Mouse (Mus musculus) embryonic facial prominence, embryonic 13.5 days (tissue): ENCODE data around the gene Chst5. TPM values are rescaled to one million over a fixed set of nuclear protein-coding genes. Genes with fewer than 3 reads are reported as not detected.
A peak's percentile ranks its signal among the peaks of the same experiment; 100 is the strongest.

ENCODE experiments used
- ATAC-seq: fragments of 200-750 bp; cut with Nextera tagmentation; 2 replicates; pipeline ENCODE4 v1.8.0; 2017; ENCODE audit warnings: low read depth; ENCODE audit not compliant: insufficient number of reproducible peaks, insufficient read depth, low FRiP score, low TSS enrichment
- H3K27ac ChIP-seq: fragments of 300-500 bp; sonication (generic); 2 replicates; pipeline ENCODE4 v1.5.1; 2015; ENCODE audit warnings: moderate library complexity, mild to moderate bottlenecking, inconsistent platforms
- H3K27me3 ChIP-seq: fragments of 300-500 bp; sonication (generic); 2 replicates; pipeline ENCODE4 v1.6.1; 2015; ENCODE audit warnings: mild to moderate bottlenecking, inconsistent platforms
- H3K36me3 ChIP-seq: fragments of 300-500 bp; sonication (generic); 2 replicates; pipeline ENCODE4 v1.6.1; 2015; ENCODE audit warnings: mild to moderate bottlenecking, inconsistent platforms
- H3K4me1 ChIP-seq: fragments of 300-500 bp; sonication (generic); 2 replicates; pipeline ENCODE4 v1.6.1; 2015; ENCODE audit warnings: inconsistent platforms
- H3K4me2 ChIP-seq: fragments of 300-500 bp; sonication (generic); 2 replicates; pipeline ENCODE4 v1.6.1; 2015; ENCODE audit warnings: moderate library complexity, mild to moderate bottlenecking, inconsistent platforms
- H3K4me3 ChIP-seq: fragments of 300-500 bp; sonication (generic); 2 replicates; pipeline ENCODE4 v1.5.1; 2015; ENCODE audit warnings: mild to moderate bottlenecking, inconsistent platforms
- H3K9ac ChIP-seq: fragments of 300-500 bp; sonication (generic); 2 replicates; pipeline ENCODE4 v1.6.1; 2015; ENCODE audit warnings: mild to moderate bottlenecking, inconsistent platforms
- H3K9me3 ChIP-seq: fragments of 300-500 bp; sonication (generic); 2 replicates; pipeline ENCODE4 v1.6.1; 2016; ENCODE audit warnings: inconsistent platforms
- WGBS: fragments of 180-500 bp; shearing (Covaris S2); methylation state at CpG from one replicate; pipeline ENCODE4 v1.1.7; 2015; ENCODE audit warnings: mixed read lengths; 5-methylcytosine and 5-hydroxymethylcytosine counted together
- polyA plus RNA-seq: library from polyadenylated mRNA; unstranded; fragments of >200 nt; fragmentation: Nextera tagmentation; extraction: Ambion mirVana; gene quantifications from 2 replicates; pipeline ENCODE4 v1.2.1, GENCODE M21; 2015

Gene Chst5
- polyA plus RNA-seq, 1 experiment from 2014 or later = 3.4 TPM

DNA sequence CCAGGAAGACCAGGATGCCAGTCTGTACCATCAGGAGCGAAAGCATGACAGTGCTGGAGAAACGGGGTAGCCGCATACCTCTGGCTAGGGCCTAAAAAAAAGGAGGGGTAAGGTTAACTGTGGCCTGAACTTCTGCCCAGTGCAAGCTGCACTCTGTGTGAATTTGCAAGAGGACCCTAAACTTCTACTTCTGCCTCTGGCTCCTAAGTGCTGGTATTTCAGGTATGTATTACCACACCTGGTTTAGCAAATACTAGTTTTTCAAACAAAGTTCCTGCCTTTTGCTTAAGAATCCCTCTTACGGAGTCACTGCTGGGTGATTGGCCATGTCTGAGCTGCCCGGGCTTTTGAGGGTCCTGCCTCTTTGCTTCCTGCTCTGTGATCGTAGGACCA lies 19.3 kb downstream of the Chst5 start:
- Histone ChIP-seq H3K27me3 (peaks cover 49% of the 10 kb centered on the region), H3K4me1 (peaks cover 30% of the 10 kb centered on the region), H3K36me3 (no peaks in the 10 kb centered on the region), H3K4me3 (no peak overlapping the region), H3K9ac (no peak overlapping the region), H3K4me2 (no peak overlapping the region), H3K9me3 (0 out of 2 replicates have a peak, but pooled peaks cover 3% of the 10 kb centered on the region), H3K27ac (no peak overlapping the region)
- ATAC-seq = no peak
- 54% methylated on average over 6 of the region's 6 CpGs for WGBS

DNA sequence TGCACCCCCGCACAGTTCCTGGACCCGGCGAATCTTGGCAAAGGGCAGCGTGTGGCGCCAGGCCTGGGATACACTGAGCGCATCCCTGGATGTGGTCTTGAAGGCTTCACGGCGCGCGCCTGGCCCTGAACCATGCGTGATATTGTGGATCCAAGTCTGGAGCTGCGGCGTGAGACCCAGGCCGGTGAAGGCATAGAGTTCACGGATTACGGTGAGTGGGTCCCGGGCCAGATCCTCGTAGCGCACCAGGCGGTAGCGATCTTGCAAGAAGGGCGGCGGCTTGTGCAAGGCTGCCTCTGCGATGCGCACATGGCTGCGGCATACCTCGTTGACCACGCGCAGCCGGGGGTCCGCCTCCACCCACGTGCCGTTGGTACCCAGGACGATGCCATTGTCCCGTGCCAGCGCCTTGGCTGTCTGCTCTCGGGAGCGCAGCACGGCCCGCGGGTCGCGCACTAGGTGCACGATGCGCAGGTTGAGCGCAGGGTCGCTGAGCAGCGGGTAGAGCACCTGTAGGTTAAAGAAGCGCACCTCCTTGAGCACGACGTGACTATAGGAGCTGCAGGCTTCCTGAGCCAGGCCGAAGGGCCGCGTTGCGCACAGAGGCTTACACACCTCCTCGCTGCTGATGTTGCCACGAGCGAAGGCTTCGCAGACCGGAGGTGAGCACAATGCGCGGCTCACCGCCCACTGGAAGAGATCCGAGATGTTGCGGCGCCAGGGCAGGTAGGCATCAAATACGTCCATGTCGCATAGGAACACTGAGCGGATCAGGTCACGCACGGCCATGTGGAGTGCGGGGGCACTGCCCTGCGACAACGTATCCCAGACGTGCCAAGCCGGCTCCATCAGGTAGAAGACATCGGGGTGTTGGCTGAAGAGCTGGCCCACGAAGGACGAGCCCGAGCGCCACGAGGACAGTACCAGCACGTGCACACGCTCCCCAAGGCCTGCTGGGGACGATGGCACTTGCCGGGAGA lies 20.0 kb downstream of the Chst5 start:
- Histone ChIP-seq H3K27me3 (peaks cover 49% of the 10 kb centered on the region), H3K27ac (no peak overlapping the region)
- 12% methylated on average over 86 of the region's 86 CpGs for WGBS

DNA sequence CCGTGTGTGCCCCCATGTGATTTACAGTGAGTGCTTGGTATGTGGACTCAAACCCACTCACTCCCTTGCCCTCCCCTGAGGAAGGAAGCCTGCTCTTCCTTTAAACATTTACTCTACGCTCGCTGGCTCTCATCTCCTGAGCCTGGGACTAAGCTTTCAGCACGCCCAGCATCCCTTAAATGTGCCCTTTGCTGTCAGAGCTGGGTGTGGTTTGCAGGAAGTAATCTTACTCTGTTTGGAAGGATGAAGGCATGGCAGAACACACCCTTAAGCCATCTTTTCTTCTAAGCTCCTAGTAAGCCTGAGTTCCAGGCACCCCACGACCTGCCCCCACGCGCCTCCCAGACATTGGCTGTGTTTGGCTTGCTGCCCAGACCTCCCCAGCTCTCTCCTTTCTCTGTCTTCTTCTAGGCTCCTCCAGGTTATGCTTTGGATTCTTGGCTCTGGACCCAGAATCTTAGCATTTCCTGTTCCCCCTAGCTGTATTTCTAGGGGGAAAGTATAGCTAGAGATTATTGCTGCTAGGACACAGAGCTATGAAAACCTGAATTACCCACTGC lies 22.1 kb downstream of the Chst5 start:
- no peaks in the 10 kb centered on the region for H3K36me3 ChIP-seq
- peak overlapping the region; percentile 18; the same call in 1 of the 2 replicates for H3K4me2 ChIP-seq
- WGBS = 16% methylated on average over 7 of the region's 7 CpGs
- H3K4me3 ChIP-seq = no peak overlapping the region
- peaks cover 49% of the 10 kb centered on the region for H3K27me3 ChIP-seq
- ATAC-seq = no peak
- peaks cover 25% of the 10 kb centered on the region for H3K4me1 ChIP-seq
- H3K9ac ChIP-seq = no peak overlapping the region
- H3K9me3 ChIP-seq = no peaks in the 10 kb centered on the region
- no peak overlapping the region for H3K27ac ChIP-seq

More for the DNA sequence above, 20.0 kb downstream of the Chst5 start:
- Histone ChIP-seq H3K9ac (0 out of 2 replicates have a peak overlapping the region, but pooled peaks have one; percentile 41), H3K4me3 (peak overlapping the region; percentile 39), H3K4me2 (peak overlapping the region; percentile 63), H3K9me3 (0 out of 2 replicates have a peak, but pooled peaks cover 3% of the 10 kb centered on the region), H3K36me3 (no peaks in the 10 kb centered on the region), H3K4me1 (peaks cover 25% of the 10 kb centered on the region)
- no peak for ATAC-seq

DNA sequence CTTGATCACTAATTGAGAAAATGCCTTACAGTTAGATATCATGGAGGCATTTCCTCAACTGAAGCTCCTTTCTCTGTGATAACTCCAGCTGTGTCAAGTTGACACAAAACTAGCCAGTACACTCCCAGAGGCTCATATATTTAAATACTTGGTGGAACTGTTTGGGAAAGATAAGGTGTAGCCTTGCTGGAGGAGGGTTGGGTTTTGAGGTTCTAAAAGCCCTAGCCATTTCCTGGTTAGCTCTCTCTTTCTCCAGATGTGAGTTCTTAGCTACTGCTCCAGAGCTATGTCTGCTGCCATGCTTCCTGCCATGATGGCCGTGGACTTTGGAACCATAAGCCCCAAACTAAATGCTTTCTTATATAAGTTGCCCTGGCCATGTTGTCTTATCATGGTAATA lies 22.8 kb downstream of the Chst5 start:
- Histone ChIP-seq H3K27me3 (peaks cover 46% of the 10 kb centered on the region), H3K27ac (no peak overlapping the region), H3K9me3 (no peaks in the 10 kb centered on the region), H3K4me3 (no peak overlapping the region), H3K4me2 (no peak overlapping the region), H3K4me1 (peaks cover 25% of the 10 kb centered on the region), H3K9ac (no peak overlapping the region), H3K36me3 (no peaks in the 10 kb centered on the region)
- no peak for ATAC-seq
- 83% methylated on average over 1 of the region's 1 CpGs for WGBS

DNA sequence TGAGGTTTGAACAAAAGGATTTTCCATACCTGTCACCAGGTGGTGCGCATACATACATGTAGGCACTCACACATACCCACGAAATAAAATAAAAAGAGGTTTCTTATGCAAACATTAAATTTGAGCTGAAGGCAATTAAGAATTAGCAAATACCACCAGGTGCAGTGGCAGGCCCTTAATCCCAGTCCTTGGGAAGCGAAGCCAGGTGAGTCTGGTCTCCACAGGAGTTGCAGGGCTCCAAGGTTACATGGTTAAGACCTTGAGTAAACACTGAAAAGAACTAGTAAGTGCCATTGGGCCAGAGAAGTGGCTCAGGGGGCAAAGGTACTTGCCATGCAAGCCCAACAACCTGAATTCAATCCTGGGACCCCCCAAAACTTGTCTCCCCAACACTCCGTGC lies 26.6 kb downstream of the Chst5 start:
- Histone ChIP-seq H3K36me3 (no peaks in the 10 kb centered on the region), H3K27ac (no peak overlapping the region), H3K27me3 (0 out of 2 replicates have a peak, but pooled peaks cover 9% of the 10 kb centered on the region), H3K4me1 (peaks cover 7% of the 10 kb centered on the region), H3K9me3 (no peaks in the 10 kb centered on the region), H3K4me3 (no peak overlapping the region), H3K9ac (no peak overlapping the region), H3K4me2 (no peak overlapping the region)
- no peak for ATAC-seq
- 85% methylated on average over 4 of the region's 4 CpGs for WGBS

DNA sequence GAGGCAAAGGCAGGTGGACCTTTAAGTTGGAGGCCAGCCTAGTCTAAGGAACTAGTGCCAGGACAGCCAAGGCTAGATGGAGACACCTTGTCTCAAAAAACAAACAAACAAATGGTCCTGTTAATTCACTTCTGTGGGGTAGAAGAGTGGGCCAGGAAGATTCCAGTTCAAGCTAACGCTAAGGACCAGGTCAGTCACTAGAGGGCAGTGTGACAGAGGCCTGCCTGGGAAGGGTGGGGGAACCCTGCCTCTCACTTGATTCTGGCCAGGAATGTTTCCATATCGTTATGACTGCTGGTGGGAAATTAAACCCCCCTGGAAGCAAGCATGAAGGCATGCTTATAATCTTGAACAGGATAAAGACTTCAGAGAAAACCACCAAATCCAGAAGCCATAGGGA lies 28.7 kb downstream of the Chst5 start:
- ATAC-seq = no peak
- no peak overlapping the region for H3K4me3 ChIP-seq

DNA sequence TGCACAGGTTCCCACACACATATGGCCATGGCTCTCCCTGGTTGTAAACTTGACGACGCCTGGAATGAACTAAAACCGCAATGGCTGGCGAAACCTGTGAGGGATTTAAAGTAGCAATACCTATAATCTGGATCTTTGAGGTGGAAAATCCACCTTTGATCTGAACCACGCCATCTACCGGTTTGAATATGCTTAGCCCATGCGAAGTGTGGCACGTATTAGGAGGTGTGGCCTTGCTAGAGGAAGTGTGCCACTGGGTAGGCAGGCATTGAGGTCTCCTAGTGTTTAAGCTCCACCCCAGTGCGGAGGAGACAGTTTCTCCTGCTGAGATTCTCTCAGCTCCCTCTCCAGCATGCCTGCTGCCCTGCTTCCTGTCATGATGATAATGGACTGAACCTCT lies 32.5 kb downstream of the Chst5 start:
- Histone ChIP-seq H3K27me3 (no peaks in the 10 kb centered on the region), H3K9me3 (no peaks in the 10 kb centered on the region), H3K4me1 (peaks cover 8% of the 10 kb centered on the region), H3K4me3 (no peak overlapping the region), H3K36me3 (peaks cover 4% of the 10 kb centered on the region), H3K9ac (no peak overlapping the region), H3K4me2 (no peak overlapping the region), H3K27ac (no peak overlapping the region)
- WGBS = 64% methylated on average over 9 of the region's 9 CpGs
- no peak for ATAC-seq

More for the DNA sequence above, 28.7 kb downstream of the Chst5 start:
- no peaks in the 10 kb centered on the region for H3K36me3 ChIP-seq
- H3K4me1 ChIP-seq = no peaks in the 10 kb centered on the region
- 0 out of 2 replicates have a peak, but pooled peaks cover 3% of the 10 kb centered on the region for H3K27me3 ChIP-seq
- no peak overlapping the region for H3K27ac ChIP-seq
- 0% methylated on average over 2 of the region's 2 CpGs for WGBS
- no peak overlapping the region for H3K4me2 ChIP-seq
- H3K9me3 ChIP-seq = no peaks in the 10 kb centered on the region
- H3K9ac ChIP-seq = no peak overlapping the region

DNA sequence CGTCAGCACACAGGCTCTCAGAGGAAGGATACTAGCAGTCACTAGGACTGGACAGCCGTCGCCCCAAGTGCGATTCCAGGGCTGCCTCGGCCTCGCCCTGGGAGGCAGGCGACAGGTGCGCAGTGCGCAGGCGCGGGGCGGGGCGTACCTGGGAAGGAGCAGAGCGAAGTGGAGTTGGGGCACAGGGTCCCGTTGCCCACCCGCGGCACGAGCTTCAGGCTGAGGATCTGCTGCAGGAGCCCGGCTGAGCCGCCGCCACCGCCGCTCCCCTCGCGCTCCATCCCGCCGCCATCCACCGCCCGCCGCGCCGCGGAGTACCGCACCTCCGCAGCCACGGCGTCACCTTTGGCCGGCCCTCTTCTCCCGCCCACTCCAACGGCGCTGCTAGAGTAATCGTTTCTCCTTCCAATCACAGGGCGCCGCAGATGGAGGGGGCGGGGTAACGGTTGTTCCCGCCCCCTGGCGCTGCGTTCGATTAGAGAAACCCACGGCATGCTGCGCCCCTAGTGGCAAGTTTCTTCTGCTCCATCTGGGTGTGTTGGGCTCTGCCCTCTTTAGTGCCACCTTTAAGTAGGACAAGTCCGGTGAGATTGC lies 33.8 kb downstream of the Chst5 start, which contains the start of gene Tmem170:
Gene Tmem170 (minus strand): TSS at position 396 of the 594 bp plus-strand sequence.
- peak within 1 kb of the TSS; percentile 76 for H3K27ac ChIP-seq
- ATAC-seq = peak; percentile 95
- peak within 1 kb of the TSS; percentile 66 for H3K4me2 ChIP-seq
- H3K27me3 ChIP-seq = no peaks in the 10 kb centered on the region
- no peaks in the 10 kb centered on the region for H3K9me3 ChIP-seq
- peak within 1 kb of the TSS; percentile 81 for H3K4me3 ChIP-seq
- H3K4me1 ChIP-seq = peaks cover 8% of the 10 kb centered on the region
- H3K36me3 ChIP-seq = peaks cover 13% of the 10 kb centered on the region
- WGBS = under 1% methylated on average over 52 of the region's 53 CpGs
- H3K9ac ChIP-seq = peak within 1 kb of the TSS; percentile 80

DNA sequence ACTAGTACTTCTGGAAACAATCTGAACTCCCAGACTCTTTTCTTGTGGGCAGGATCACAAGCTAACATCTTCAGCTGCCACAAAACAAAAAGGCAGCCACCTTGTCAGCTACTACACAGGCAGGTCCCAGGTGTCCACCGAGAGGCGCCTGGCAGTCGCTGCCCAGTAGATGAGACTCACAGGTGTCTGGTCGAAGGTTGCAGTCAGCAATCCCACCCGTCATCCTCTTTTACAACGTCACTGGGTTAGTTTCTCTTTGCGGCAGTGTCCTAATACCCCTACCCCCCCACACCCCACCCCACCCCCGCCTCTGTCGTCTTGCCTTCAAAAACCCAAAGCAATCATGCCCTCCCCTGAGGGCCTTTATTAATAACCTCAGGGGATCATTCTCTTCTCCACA lies 34.5 kb downstream of the Chst5 start:
- Histone ChIP-seq H3K9ac (peak overlapping the region; percentile 80), H3K4me3 (peak overlapping the region; percentile 81), H3K36me3 (peaks cover 13% of the 10 kb centered on the region), H3K4me2 (peak overlapping the region; percentile 66), H3K9me3 (no peaks in the 10 kb centered on the region), H3K4me1 (peaks cover 8% of the 10 kb centered on the region), H3K27me3 (no peaks in the 10 kb centered on the region), H3K27ac (peak overlapping the region; percentile 76; the same call in 1 of the 2 replicates)
- ATAC-seq = no peak
- 21% methylated on average over 9 of the region's 9 CpGs for WGBS

DNA sequence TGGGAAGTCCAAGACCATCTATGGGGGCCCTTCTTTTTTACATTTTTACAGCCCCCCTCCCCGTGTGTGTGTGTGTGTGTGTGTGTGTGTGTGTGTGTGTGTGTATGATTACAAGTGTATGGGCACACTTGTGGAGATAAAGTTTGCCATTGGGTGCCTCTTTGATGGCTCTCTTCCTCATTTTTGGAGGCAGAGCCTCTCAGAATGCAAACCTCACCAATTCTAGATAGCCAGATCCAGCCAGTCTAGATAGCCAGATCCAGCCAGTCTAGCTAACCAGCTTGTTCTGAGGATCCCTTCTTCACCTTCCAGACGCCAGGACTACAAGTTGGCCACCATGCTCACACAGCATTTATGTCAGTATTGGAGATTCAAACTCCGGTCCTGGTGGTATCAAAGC lies 39.0 kb downstream of the Chst5 start:
- WGBS = 76% methylated on average over 3 of the region's 3 CpGs
- no peak overlapping the region for H3K4me2 ChIP-seq
- no peaks in the 10 kb centered on the region for H3K9me3 ChIP-seq
- H3K9ac ChIP-seq = no peak overlapping the region
- ATAC-seq = no peak
- H3K4me3 ChIP-seq = no peak overlapping the region
- H3K27ac ChIP-seq = no peak overlapping the region
- H3K36me3 ChIP-seq = peaks cover 26% of the 10 kb centered on the region
- peaks cover 8% of the 10 kb centered on the region for H3K4me1 ChIP-seq
- H3K27me3 ChIP-seq = no peaks in the 10 kb centered on the region

DNA sequence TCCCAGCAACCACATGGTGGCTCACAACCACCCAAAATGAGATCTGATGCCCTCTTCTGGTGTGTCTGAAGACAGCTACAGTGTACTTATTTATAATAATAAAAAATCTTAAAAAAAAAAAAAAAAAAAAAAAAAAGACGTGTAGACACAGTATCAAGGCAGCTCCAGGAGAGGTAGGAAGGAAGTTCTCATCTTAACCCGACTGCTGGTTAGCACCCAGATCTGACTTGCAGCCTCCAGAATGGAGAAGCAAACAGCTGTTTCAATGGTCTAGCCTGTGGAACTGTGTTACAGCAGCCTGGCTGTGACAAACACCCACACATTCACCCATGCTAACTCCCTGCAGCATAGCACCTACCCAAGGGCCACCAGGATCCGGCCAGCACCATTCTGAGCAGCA lies 39.9 kb downstream of the Chst5 start:
- H3K36me3 ChIP-seq = peaks cover 35% of the 10 kb centered on the region
- H3K4me2 ChIP-seq = no peak overlapping the region
- H3K27ac ChIP-seq = no peak overlapping the region
- H3K27me3 ChIP-seq = no peaks in the 10 kb centered on the region
- H3K9ac ChIP-seq = no peak overlapping the region
- no peak for ATAC-seq
- H3K4me3 ChIP-seq = no peak overlapping the region
- WGBS = 94% methylated on average over 2 of the region's 3 CpGs
- H3K9me3 ChIP-seq = no peaks in the 10 kb centered on the region
- H3K4me1 ChIP-seq = peaks cover 3% of the 10 kb centered on the region; the same call in 1 of the 2 replicates
